Mouse (Mus musculus) forebrain, embryonic 13.5 days (tissue): ENCODE results near the gene Fmc1. TPM values are rescaled to one million over a fixed set of nuclear protein-coding genes. Genes with fewer than 3 reads are reported as not detected.
"Not testable (repeated sequence)": the region's sequence is repeated elsewhere in the genome, so short reads cannot be mapped to it uniquely, and the experiment has no call there.

Experiments used
- ATAC-seq: fragments of 200-750 bp; cut with Nextera tagmentation; 2 replicates; pipeline ENCODE4 v1.8.0; 2017
- H3K27ac ChIP-seq: fragments of 300-500 bp; sonication (generic); 2 replicates; pipeline ENCODE4 v1.5.1; 2015; ENCODE audit warnings: inconsistent platforms, mild to moderate bottlenecking, moderate library complexity
- H3K27me3 ChIP-seq: fragments of 300-500 bp; sonication (generic); 2 replicates; pipeline ENCODE4 v1.6.1; 2015; ENCODE audit warnings: mild to moderate bottlenecking, inconsistent platforms
- H3K36me3 ChIP-seq: fragments of 300-500 bp; sonication (generic); 2 replicates; pipeline ENCODE4 v1.6.1; 2015; ENCODE audit warnings: mild to moderate bottlenecking, inconsistent platforms; ENCODE audit not compliant: poor library complexity, severe bottlenecking
- H3K4me1 ChIP-seq: fragments of 300-500 bp; sonication (generic); 2 replicates; pipeline ENCODE4 v1.6.1; 2015; ENCODE audit warnings: inconsistent platforms
- H3K4me2 ChIP-seq: fragments of 300-500 bp; sonication (generic); 2 replicates; pipeline ENCODE4 v1.6.1; 2015; ENCODE audit warnings: inconsistent platforms, mild to moderate bottlenecking, moderate library complexity
- H3K4me3 ChIP-seq: fragments of 300-500 bp; sonication (generic); 2 replicates; pipeline ENCODE4 v1.5.1; 2015; ENCODE audit warnings: mild to moderate bottlenecking, inconsistent platforms
- H3K9ac ChIP-seq: fragments of 300-500 bp; sonication (generic); 2 replicates; pipeline ENCODE4 v1.6.1; 2015; ENCODE audit warnings: mild to moderate bottlenecking, inconsistent platforms
- H3K9me3 ChIP-seq: fragments of 300-500 bp; sonication (generic); replicated peaks from 2 replicates; pipeline ENCODE4 v1.6.1; 2016; ENCODE audit warnings: inconsistent platforms
- WGBS: fragments of 180-500 bp; shearing (Covaris S2); methylation state at CpG from one replicate; pipeline ENCODE4 v1.1.7; 2015; 5-methylcytosine and 5-hydroxymethylcytosine counted together
- polyA plus RNA-seq: library from polyadenylated mRNA; unstranded; fragments of >200 nt; fragmentation: Nextera tagmentation; extraction: Ambion mirVana; gene quantifications from 2 replicates; pipeline ENCODE4 v1.2.1, GENCODE M21; 2015

Fmc1 gene
- polyA plus RNA-seq, 1 experiment from 2014 or later = 177 TPM

DNA sequence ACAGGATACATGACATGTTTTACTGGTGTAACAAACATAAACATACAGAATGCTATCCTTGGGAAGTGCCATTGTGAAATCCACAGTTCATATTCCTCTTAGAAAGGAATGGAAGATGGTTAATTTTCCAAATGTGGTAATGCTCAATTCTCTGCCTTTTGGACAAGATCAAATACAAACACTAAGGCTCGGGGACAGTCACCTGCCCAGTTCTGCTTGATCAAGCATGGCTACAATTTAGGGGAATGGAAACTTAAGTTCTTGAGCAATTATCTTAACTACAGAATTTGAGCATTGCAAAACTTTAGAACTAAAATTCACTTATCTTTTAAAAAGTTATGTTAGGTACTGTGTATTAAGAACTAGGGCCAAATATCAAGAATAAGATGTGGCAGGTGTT is 2.5 kb downstream of the Fmc1 start:
- H3K27me3 ChIP-seq = no peaks in the 10 kb centered on the region
- peaks cover 11% of the 10 kb centered on the region; the same call in 1 of the 2 replicates for H3K36me3 ChIP-seq
- no peak overlapping the region for H3K27ac ChIP-seq
- 85% methylated on average over 1 of the region's 1 CpGs for WGBS
- H3K9me3 ChIP-seq = no peaks in the 10 kb centered on the region
- H3K4me2 ChIP-seq = peak overlapping the region; percentile 61
- H3K4me3 ChIP-seq = peak overlapping the region; percentile 56
- H3K4me1 ChIP-seq = peaks cover 12% of the 10 kb centered on the region
- ATAC-seq = no peak
- 0 out of 2 replicates have a peak overlapping the region, but pooled peaks have one; percentile 77 for H3K9ac ChIP-seq

DNA sequence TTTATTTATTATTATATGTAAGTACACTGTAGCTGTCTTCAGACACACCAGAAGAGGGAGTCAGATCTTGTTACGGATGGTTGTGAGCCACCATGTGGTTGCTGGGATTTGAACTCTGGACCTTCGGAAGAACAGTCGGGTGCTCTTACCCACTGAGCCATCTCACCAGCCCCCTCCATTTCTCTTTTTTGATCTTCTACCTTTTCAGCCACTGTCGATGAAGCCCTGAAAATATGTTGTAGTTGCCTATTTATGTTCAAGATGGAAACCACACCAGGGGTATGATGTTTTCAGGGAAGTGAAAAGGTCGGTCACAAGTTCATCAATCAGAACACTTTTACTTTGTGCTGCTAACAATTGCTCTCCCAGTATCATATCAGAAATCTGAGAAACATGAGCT is 10.8 kb downstream of the Fmc1 start:
- not testable (repeated sequence) for ATAC-seq, H3K27me3 ChIP-seq, H3K9ac ChIP-seq, H3K4me1 ChIP-seq, H3K27ac ChIP-seq, H3K4me3 ChIP-seq, H3K9me3 ChIP-seq, H3K4me2 ChIP-seq
- 97% methylated on average over 4 of the region's 5 CpGs for WGBS
- peaks cover 11% of the 10 kb centered on the region; the same call in 1 of the 2 replicates for H3K36me3 ChIP-seq

- not testable (repeated sequence) for H3K4me1 ChIP-seq, H3K4me3 ChIP-seq, H3K9me3 ChIP-seq, H3K9ac ChIP-seq, H3K4me2 ChIP-seq, ATAC-seq, H3K27ac ChIP-seq, H3K27me3 ChIP-seq, H3K36me3 ChIP-seq
- 91% methylated on average over 2 of the region's 2 CpGs for WGBS
Observed at GRCm38 (mm10) chr6:38547005-38547404, 13.7 kb downstream of the Fmc1 start.

- Histone ChIP-seq H3K36me3 (no peaks in the 10 kb centered on the region), H3K4me3 (no peak overlapping the region), H3K4me2 (no peak overlapping the region), H3K27me3 (no peaks in the 10 kb centered on the region), H3K4me1 (peaks cover 8% of the 10 kb centered on the region), H3K9ac (no peak overlapping the region), H3K9me3 (no peaks in the 10 kb centered on the region), H3K27ac (no peak overlapping the region)
- no peak for ATAC-seq
- 88% methylated on average over 1 of the region's 1 CpGs for WGBS
Observed at GRCm38 (mm10) chr6:38547707-38548106, 14.4 kb downstream of the Fmc1 start.

DNA sequence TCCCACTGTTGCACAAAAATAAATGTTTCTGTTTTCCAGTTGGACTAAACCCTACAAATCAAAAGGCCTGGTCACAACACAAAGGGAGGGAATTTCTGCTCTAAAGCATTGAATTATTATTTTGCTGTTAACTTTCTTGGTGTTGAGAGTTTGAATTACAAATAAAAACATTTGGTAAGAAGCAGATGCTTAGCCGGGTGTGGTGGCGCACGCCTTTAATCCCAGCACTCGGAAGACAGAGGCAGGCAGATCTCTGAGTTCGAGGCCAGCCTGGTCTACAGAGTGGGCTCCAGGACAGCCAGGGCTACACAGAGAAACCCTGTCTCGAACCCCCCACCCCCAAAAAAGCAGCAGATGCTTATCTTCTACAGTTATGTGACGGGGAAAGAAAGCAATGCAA is 15.3 kb downstream of the Fmc1 start:
- not testable (repeated sequence) for H3K27me3 ChIP-seq, H3K4me2 ChIP-seq, H3K9me3 ChIP-seq, H3K9ac ChIP-seq, ATAC-seq, H3K27ac ChIP-seq, H3K4me3 ChIP-seq, H3K36me3 ChIP-seq
- H3K4me1 ChIP-seq = peaks cover 14% of the 10 kb centered on the region
- WGBS = 92% methylated on average over 7 of the region's 7 CpGs

- peak overlapping the region; percentile 89; the same call in 1 of the 2 replicates for H3K9ac ChIP-seq
- ATAC-seq, H3K27ac ChIP-seq, H3K36me3 ChIP-seq, H3K9me3 ChIP-seq, H3K27me3 ChIP-seq: not testable (repeated sequence)
- peaks cover 25% of the 10 kb centered on the region for H3K4me1 ChIP-seq
- H3K4me3 ChIP-seq = peak overlapping the region; percentile 70; the same call in 1 of the 2 replicates
- H3K4me2 ChIP-seq = peak overlapping the region; percentile 80
- 73% methylated on average over 6 of the region's 6 CpGs for WGBS
Observed at GRCm38 (mm10) chr6:38549840-38550239, 16.5 kb downstream of the Fmc1 start.

GRCm38 (mm10) chr6:38550250-38551061 is 17.2 kb downstream of the Fmc1 start:
- peak overlapping the region; percentile 99 for H3K27ac ChIP-seq
- no peaks in the 10 kb centered on the region for H3K9me3 ChIP-seq
- ATAC-seq = peak; percentile 28
- whole genome bisulfite sequencing = 7% methylated on average over 28 of the region's 28 CpGs
- H3K36me3 ChIP-seq = 0 out of 2 replicates have a peak, but pooled peaks cover 4% of the 10 kb centered on the region
- peaks cover 26% of the 10 kb centered on the region for H3K4me1 ChIP-seq
- no peaks in the 10 kb centered on the region for H3K27me3 ChIP-seq
- H3K4me2 ChIP-seq = peak overlapping the region; percentile 80
- peak overlapping the region; percentile 89 for H3K9ac ChIP-seq
- H3K4me3 ChIP-seq = peak overlapping the region; percentile 70

- under 1% methylated on average over 71 of the region's 98 CpGs for WGBS
- Histone ChIP-seq H3K4me1 (peaks cover 26% of the 10 kb centered on the region), H3K9ac (peak within 1 kb of the TSS; percentile 89), H3K4me2 (peak within 1 kb of the TSS; percentile 80), H3K27me3 (no peaks in the 10 kb centered on the region), H3K9me3 (no peaks in the 10 kb centered on the region), H3K36me3 (peaks cover 7% of the 10 kb centered on the region; the same call in 1 of the 2 replicates), H3K4me3 (peak within 1 kb of the TSS; percentile 70), H3K27ac (peak within 1 kb of the TSS; percentile 99)
- ATAC-seq = peak; percentile 90
Observed at GRCm38 (mm10) chr6:38551062-38551988, 18.0 kb downstream of the Fmc1 start, which contains the start of gene Luc7l2. TSS of gene Luc7l2 (plus strand) at chr6:38551334.

GRCm38 (mm10) chr6:38551989-38552635 is 18.8 kb downstream of the Fmc1 start:
- peak; percentile 96 for ATAC-seq
- Histone ChIP-seq H3K4me2 (peak overlapping the region; percentile 63), H3K27me3 (no peaks in the 10 kb centered on the region), H3K27ac (peak overlapping the region; percentile 99), H3K4me3 (peak overlapping the region; percentile 70), H3K9ac (peak overlapping the region; percentile 84), H3K9me3 (no peaks in the 10 kb centered on the region), H3K36me3 (peaks cover 7% of the 10 kb centered on the region; the same call in 1 of the 2 replicates), H3K4me1 (peaks cover 26% of the 10 kb centered on the region)
- under 1% methylated on average over 25 of the region's 32 CpGs for WGBS

DNA sequence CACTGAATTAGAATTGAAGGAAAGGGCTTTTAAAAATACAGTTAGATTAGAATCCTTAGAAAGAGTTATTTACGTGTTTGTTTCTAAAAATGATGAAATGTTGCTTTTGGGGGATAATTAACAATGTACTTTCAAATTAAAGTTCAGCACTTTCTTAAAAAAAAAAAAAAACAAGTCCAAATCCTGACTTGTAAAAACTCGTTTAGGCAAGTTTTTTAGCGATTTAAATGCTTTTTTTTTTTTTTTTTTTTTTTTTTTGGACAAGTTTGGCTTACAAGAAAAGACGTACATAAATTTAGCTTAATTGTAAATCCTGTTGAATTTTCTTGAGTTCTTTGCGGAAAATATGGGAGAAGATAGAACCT is 19.3 kb downstream of the Fmc1 start:
- Histone ChIP-seq H3K4me2 (peak overlapping the region; percentile 63), H3K4me1 (peaks cover 26% of the 10 kb centered on the region), H3K27ac (no peak overlapping the region), H3K9ac (0 out of 2 replicates have a peak overlapping the region, but pooled peaks have one; percentile 84), H3K4me3 (peak overlapping the region; percentile 70), H3K36me3 (peaks cover 7% of the 10 kb centered on the region; the same call in 1 of the 2 replicates), H3K27me3 (no peaks in the 10 kb centered on the region), H3K9me3 (no peaks in the 10 kb centered on the region)
- ATAC-seq = no peak
- 27% methylated on average over 5 of the region's 5 CpGs for WGBS

GRCm38 (mm10) chr6:38576096-38576495 is 42.8 kb downstream of the Fmc1 start:
- Histone ChIP-seq H3K9ac (no peak overlapping the region), H3K9me3 (no peaks in the 10 kb centered on the region), H3K4me3 (no peak overlapping the region), H3K27me3 (no peaks in the 10 kb centered on the region), H3K4me2 (no peak overlapping the region), H3K27ac (no peak overlapping the region), H3K4me1 (no peaks in the 10 kb centered on the region), H3K36me3 (peaks cover 54% of the 10 kb centered on the region)
- no peak for ATAC-seq
- 82% methylated on average over 2 of the region's 2 CpGs for WGBS
